Mouse (Mus musculus): ENCODE data around the gene Ddias. TPM values are rescaled to one million over a fixed set of nuclear protein-coding genes. Genes with fewer than 3 reads are reported as not detected.

Ddias gene
- 10.0 and 10.2 TPM in 2 replicates for polyA plus RNA-seq (2015; fragmentation: Nextera tagmentation; extraction: Ambion mirVana)

GRCm38 (mm10) chr7:92874116-92874675, at the start of gene Ddias, which contains the start of gene Prcp:
Gene Ddias, minus strand, starts transcription at chr7:92874247.
Gene Prcp, plus strand, starts transcription at chr7:92874470.

Other genes starting within 250 kb of the Ddias start
- gene Ankrd42, start 237.1 kb downstream of the Ddias start, polyA plus RNA-seq (2015; fragmentation: Nextera tagmentation; extraction: Ambion mirVana): 0.89 and 1.0 TPM in 2 replicates
- 15.3 and 16.6 TPM in 2 replicates for gene Pcf11, start 204.3 kb downstream of the Ddias start, polyA plus RNA-seq (2015; fragmentation: Nextera tagmentation; extraction: Ambion mirVana)
- gene Rab30, start 132.6 kb downstream of the Ddias start, polyA plus RNA-seq (2015; fragmentation: Nextera tagmentation; extraction: Ambion mirVana): 7.3 and 7.6 TPM in 2 replicates
- gene Prcp, start 223 bp upstream of the Ddias start, polyA plus RNA-seq (2015; fragmentation: Nextera tagmentation; extraction: Ambion mirVana): 34.2 and 35.9 TPM in 2 replicates
- 4.4 and 5.3 TPM in 2 replicates for gene Fam181b, start 205.6 kb upstream of the Ddias start, polyA plus RNA-seq (2015; fragmentation: Nextera tagmentation; extraction: Ambion mirVana)